Mouse (Mus musculus) kidney, postnatal 0 days (tissue): ENCODE data around the gene Pcbp3. TPM values are rescaled to one million over a fixed set of nuclear protein-coding genes. Genes with fewer than 3 reads are reported as not detected.
"Not testable (repeated sequence)": the region's sequence is repeated elsewhere in the genome, so short reads cannot be mapped to it uniquely, and the experiment has no call there.

ENCODE experiments used
- ATAC-seq: fragments of 200-750 bp; cut with Nextera tagmentation; replicated peaks from 2 replicates; pipeline ENCODE4 v1.8.0; 2017; ENCODE audit warnings: low read depth, moderate number of reproducible peaks, moderate TSS enrichment, moderate library complexity; ENCODE audit not compliant: low FRiP score
- DNase-seq: peaks from one replicate; pipeline ENCODE4 v3.0.0-alpha.2; 2016; ENCODE audit warnings: low spot score
- H3K27ac ChIP-seq: fragments of 300-500 bp; sonication (generic); 2 replicates; pipeline ENCODE4 v1.5.1; 2014; ENCODE audit warnings: mild to moderate bottlenecking
- H3K27me3 ChIP-seq: fragments of 300-500 bp; sonication (generic); 2 replicates; pipeline ENCODE4 v1.6.1; 2014; ENCODE audit warnings: low read length, mixed read lengths; ENCODE audit not compliant: insufficient read depth
- H3K36me3 ChIP-seq: fragments of 300-500 bp; sonication (generic); 2 replicates; pipeline ENCODE4 v1.6.1; 2014; ENCODE audit warnings: low read length, mixed read lengths; ENCODE audit not compliant: insufficient read depth
- H3K4me1 ChIP-seq: fragments of 300-500 bp; sonication (generic); replicated peaks from 2 replicates; pipeline ENCODE4 v1.6.1; 2014; ENCODE audit warnings: antibody characterized with exemption, low read length, mixed read lengths; ENCODE audit not compliant: insufficient read depth
- H3K4me2 ChIP-seq: fragments of 300-500 bp; sonication (generic); 2 replicates; pipeline ENCODE4 v1.6.1; 2014; ENCODE audit warnings: mild to moderate bottlenecking, low read length, moderate library complexity, mixed read lengths
- H3K4me3 ChIP-seq: fragments of 300-500 bp; sonication (generic); replicated peaks from 2 replicates; pipeline ENCODE4 v1.5.1; 2014; ENCODE audit warnings: low read depth, low read length
- H3K9ac ChIP-seq: fragments of 300-500 bp; sonication (generic); 2 replicates; pipeline ENCODE4 v1.6.1; 2014; ENCODE audit warnings: low read depth, low read length
- H3K9me3 ChIP-seq: fragments of 300-500 bp; sonication (generic); replicated peaks from 2 replicates; pipeline ENCODE4 v1.6.1; 2016; ENCODE audit warnings: low read length, inconsistent platforms, mixed read lengths
- CTCF ChIP-seq: IDR thresholded peaks from 2 replicates; pipeline ENCODE4 v1.5.1; 2016; ENCODE audit warnings: antibody characterized with exemption, low read depth, mild to moderate bottlenecking, moderate library complexity
- WGBS: fragments of 180-500 bp; shearing (Covaris S2); extraction: QIAGEN DNeasy Blood & Tissue Kit; methylation state at CpG from one replicate; pipeline ENCODE4 v1.1.7; 2014; 5-methylcytosine and 5-hydroxymethylcytosine counted together
- polyA plus RNA-seq: library from polyadenylated mRNA; unstranded; fragments of >200 nt; fragmentation: Nextera tagmentation; extraction: Ambion mirVana; gene quantifications from 2 replicates; pipeline ENCODE4 v1.2.1, GENCODE M21; 2015

Pcbp3 gene
- polyA plus RNA-seq, 1 experiment from 2014 or later: 32.3 TPM

DNA sequence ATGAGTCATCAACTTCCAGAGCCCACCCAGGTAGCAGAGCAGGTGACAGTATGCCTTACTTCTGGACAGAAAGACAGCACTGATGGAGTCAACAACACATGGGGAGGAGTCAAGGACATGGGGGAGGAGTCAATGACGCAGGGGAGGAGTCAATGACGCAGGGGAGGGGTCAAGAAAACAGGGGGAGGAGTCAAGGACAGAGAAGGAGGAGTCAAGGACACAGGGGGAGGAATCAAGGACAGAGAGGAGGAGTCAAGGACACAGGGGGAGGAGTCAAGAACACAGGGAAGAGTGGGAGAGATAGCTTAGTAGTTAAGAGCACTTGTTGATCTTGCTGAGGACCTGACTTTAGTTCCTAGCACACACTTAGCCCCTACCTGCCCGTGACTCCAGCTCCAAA, 30.8 kb upstream of the Pcbp3 start:
- no peak for TF ChIP-seq CTCF
- 61% methylated on average over 3 of the region's 3 CpGs for WGBS
- no peak overlapping the region for H3K9ac ChIP-seq
- H3K4me1 ChIP-seq: no peaks in the 10 kb centered on the region
- H3K9me3 ChIP-seq: no peaks in the 10 kb centered on the region
- DNase-seq (no peak), ATAC-seq (no peak)
- no peaks in the 10 kb centered on the region for H3K27me3 ChIP-seq
- H3K27ac ChIP-seq: no peak overlapping the region
- H3K4me3 ChIP-seq: no peak overlapping the region
- no peak overlapping the region for H3K4me2 ChIP-seq
- H3K36me3 ChIP-seq: no peaks in the 10 kb centered on the region

- ATAC-seq (no peak), DNase-seq (no peak)
- Histone ChIP-seq H3K27ac (no peak overlapping the region), H3K4me3 (no peak overlapping the region), H3K4me2 (no peak overlapping the region), H3K27me3 (no peaks in the 10 kb centered on the region), H3K9me3 (no peaks in the 10 kb centered on the region), H3K9ac (no peak overlapping the region), H3K36me3 (no peaks in the 10 kb centered on the region), H3K4me1 (no peaks in the 10 kb centered on the region)
- no peak for TF ChIP-seq CTCF
- 87% methylated on average over 5 of the region's 5 CpGs for WGBS
Observed at GRCm38 (mm10) chr10:76988586-76988985, 26.9 kb upstream of the Pcbp3 start.

DNA sequence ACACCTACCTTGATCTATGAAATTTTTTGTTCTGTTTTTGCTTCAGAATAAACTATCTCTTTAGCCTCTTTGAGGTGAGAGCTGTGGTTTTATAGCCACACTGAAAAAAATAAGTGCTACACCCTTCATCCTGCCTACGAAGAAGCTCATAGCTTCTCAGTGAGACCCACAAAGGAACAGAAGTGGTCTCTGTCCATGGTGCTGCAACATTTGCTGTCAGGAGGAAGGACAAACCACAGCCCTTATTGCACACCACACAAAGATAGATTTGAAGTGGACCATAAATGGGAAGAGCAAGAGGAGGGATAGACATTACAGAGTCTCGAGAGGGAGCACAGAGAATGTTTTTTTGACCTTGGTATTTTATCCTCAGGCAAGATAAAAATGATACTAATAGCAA, 16.4 kb upstream of the Pcbp3 start:
- Histone ChIP-seq H3K4me1 (no peaks in the 10 kb centered on the region), H3K4me3 (no peak overlapping the region), H3K4me2 (no peak overlapping the region), H3K27me3 (no peaks in the 10 kb centered on the region), H3K9ac (no peak overlapping the region), H3K36me3 (no peaks in the 10 kb centered on the region), H3K27ac (no peak overlapping the region), H3K9me3 (no peaks in the 10 kb centered on the region)
- TF ChIP-seq CTCF: no peak
- WGBS: 26% methylated on average over 2 of the region's 2 CpGs
- ATAC-seq (no peak), DNase-seq (peak; percentile 65)

DNA sequence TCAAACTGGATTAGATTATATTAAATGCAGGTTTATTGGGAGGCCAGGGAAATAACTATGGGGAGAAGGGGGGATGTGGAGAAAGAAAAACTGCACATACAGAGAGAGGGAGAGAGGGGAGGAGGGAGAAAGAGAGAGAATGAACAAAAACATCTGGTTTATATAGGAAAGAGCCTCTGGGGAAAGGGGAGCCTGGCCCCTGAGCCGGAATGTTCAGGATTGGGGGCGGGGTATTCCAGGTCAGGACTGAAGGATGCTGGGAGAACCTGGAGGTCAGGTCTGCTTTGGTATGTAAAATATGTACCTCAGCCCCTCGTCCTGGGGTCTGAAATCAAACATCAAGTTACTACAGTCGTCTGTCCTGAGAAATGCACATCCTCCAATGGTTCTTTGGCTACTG, 15.0 kb upstream of the Pcbp3 start:
- H3K36me3 ChIP-seq: no peaks in the 10 kb centered on the region
- no peaks in the 10 kb centered on the region for H3K27me3 ChIP-seq
- H3K4me2 ChIP-seq: no peak overlapping the region
- TF ChIP-seq CTCF: no peak
- no peak overlapping the region for H3K4me3 ChIP-seq
- H3K9me3 ChIP-seq: no peaks in the 10 kb centered on the region
- WGBS: 49% methylated on average over 4 of the region's 4 CpGs
- no peak overlapping the region for H3K9ac ChIP-seq
- DNase-seq: no peak
- H3K4me1 ChIP-seq: no peaks in the 10 kb centered on the region
- no peak overlapping the region for H3K27ac ChIP-seq
- ATAC-seq: no peak

- no peak for TF ChIP-seq CTCF
- ATAC-seq: no peak
- WGBS: 20% methylated on average over 15 of the region's 15 CpGs
- no peaks in the 10 kb centered on the region for H3K4me1 ChIP-seq
- H3K36me3 ChIP-seq: no peaks in the 10 kb centered on the region
- no peaks in the 10 kb centered on the region for H3K27me3 ChIP-seq
- H3K4me3 ChIP-seq: no peak overlapping the region
- H3K4me2 ChIP-seq: no peak overlapping the region
- H3K27ac ChIP-seq: no peak overlapping the region
- H3K9ac ChIP-seq: no peak overlapping the region
- no peaks in the 10 kb centered on the region for H3K9me3 ChIP-seq
- DNase-seq: no peak
Observed at GRCm38 (mm10) chr10:76973797-76974436, 12.2 kb upstream of the Pcbp3 start.

DNA sequence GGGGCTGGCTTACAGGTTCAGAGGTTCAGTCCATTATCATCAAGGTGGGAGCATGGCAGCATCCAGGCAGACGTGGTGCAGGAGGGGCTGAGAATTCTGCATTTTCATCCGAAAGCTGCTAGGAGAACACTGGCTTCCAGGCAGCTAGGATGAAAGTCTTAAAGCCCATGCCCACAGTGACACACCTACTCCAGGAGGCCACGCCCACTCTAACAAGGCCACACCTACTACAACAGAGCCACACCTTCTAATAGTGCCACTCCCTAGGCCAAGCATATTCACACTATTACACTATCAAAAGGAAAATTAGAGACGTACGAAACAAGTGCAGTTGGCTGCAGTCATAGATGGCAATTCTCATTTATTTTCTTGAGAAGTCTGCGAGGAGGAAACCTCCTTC, 10.6 kb upstream of the Pcbp3 start:
- H3K36me3 ChIP-seq, H3K27ac ChIP-seq, ATAC-seq, H3K4me2 ChIP-seq, H3K27me3 ChIP-seq, H3K9me3 ChIP-seq, DNase-seq, H3K4me3 ChIP-seq, H3K4me1 ChIP-seq, H3K9ac ChIP-seq: not testable (repeated sequence)
- WGBS: 66% methylated on average over 6 of the region's 6 CpGs

- no peak for DNase-seq
Observed at GRCm38 (mm10) chr10:76970974-76971373, 9.3 kb upstream of the Pcbp3 start.

More at GRCm38 (mm10) chr10:76970974-76971373, 9.3 kb upstream of the Pcbp3 start:
- no peak for ATAC-seq
- no peak overlapping the region for H3K4me2 ChIP-seq
- no peaks in the 10 kb centered on the region for H3K4me1 ChIP-seq
- no peaks in the 10 kb centered on the region for H3K36me3 ChIP-seq
- H3K9me3 ChIP-seq: no peaks in the 10 kb centered on the region
- H3K9ac ChIP-seq: no peak overlapping the region
- no peaks in the 10 kb centered on the region for H3K27me3 ChIP-seq
- H3K27ac ChIP-seq: no peak overlapping the region
- TF ChIP-seq CTCF: no peak
- no peak overlapping the region for H3K4me3 ChIP-seq
- WGBS: 88% methylated on average over 7 of the region's 7 CpGs
